Mouse (Mus musculus): Measurements from ENCODE around the gene Scfd2. TPM values are rescaled to one million over a fixed set of nuclear protein-coding genes. Genes with fewer than 3 reads are reported as not detected.

Gene Scfd2
- polyA plus RNA-seq, 1 experiment from 2014 or later, result 15.9 TPM

GRCm38 (mm10) chr5:74366710-74367101 lies 164.9 kb downstream of the Scfd2 start:
- no peaks in the 10 kb centered on the region for H3K9me3 ChIP-seq (ENCODE audit: control insufficient read depth, low read length)
- no peak overlapping the region for H3K9ac ChIP-seq (ENCODE audit: low read length)
- ATAC-seq (ENCODE audit: insufficient number of reproducible peaks, low FRiP score, low TSS enrichment, low read depth) (no peak), DNase-seq (ENCODE audit: low spot score) (no peak)
- no peak overlapping the region for H3K4me2 ChIP-seq (ENCODE audit: low read depth, severe bottlenecking)
- 72% methylated on average over 9 of the region's 9 CpGs for WGBS
- H3K4me1 ChIP-seq (ENCODE audit: control insufficient read depth, insufficient read depth, low read length), result peaks cover 6% of the 10 kb centered on the region; the same call in 1 of the 2 replicates
- H3K27ac ChIP-seq (replicated peaks; ENCODE audit: low read depth, low read length), result no peak overlapping the region
- H3K27me3 ChIP-seq (ENCODE audit: control insufficient read depth, insufficient read depth, low read length), result no peaks in the 10 kb centered on the region
- no peak overlapping the region for H3K4me3 ChIP-seq (ENCODE audit: low read depth, low read length)
- no peaks in the 10 kb centered on the region for H3K36me3 ChIP-seq (ENCODE audit: control insufficient read depth, insufficient read depth, low read length)

DNA sequence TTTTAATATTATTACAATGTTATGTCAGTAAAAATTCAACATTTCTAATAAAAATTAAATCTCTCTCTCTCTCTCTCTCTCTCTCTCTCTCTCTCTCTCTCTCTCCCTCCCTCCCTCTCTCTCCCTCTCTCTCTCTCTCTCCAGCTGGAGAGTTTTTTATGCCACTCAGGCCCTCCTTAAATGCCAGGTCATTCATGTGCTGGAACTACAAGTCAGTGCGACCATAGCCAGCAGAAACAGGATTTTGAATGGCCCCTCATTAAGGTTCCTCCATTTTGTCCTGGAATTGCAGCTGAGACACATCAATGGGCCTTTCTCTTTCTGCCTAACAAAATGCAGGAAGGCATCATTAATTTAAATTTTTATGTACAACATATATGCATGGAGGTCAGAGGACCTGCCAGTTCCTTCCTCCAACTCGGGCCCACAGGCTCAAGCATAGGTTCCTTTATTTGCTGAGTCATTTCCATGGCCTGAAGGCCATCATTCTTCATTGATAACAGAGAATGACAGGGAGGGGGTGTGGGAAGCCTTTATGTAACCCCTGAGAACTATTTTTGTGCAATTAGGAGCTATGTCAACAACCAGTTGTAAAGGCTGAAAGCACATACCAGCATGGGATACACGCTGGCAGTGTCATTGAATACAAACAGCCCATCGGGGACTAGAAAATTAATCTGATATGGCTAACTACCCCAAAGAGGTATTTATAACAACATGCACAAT lies 165.4 kb downstream of the Scfd2 start:
- Histone ChIP-seq H3K9ac (ENCODE audit: low read length) (no peak overlapping the region), H3K4me3 (ENCODE audit: low read depth, low read length) (no peak overlapping the region), H3K4me2 (ENCODE audit: low read depth, severe bottlenecking) (no peak overlapping the region), H3K9me3 (ENCODE audit: control insufficient read depth, low read length) (no peaks in the 10 kb centered on the region), H3K4me1 (ENCODE audit: control insufficient read depth, insufficient read depth, low read length) (peaks cover 6% of the 10 kb centered on the region; the same call in 1 of the 2 replicates), H3K27ac (replicated peaks; ENCODE audit: low read depth, low read length) (no peak overlapping the region), H3K36me3 (ENCODE audit: control insufficient read depth, insufficient read depth, low read length) (no peaks in the 10 kb centered on the region), H3K27me3 (ENCODE audit: control insufficient read depth, insufficient read depth, low read length) (no peaks in the 10 kb centered on the region)
- DNase-seq (ENCODE audit: low spot score) (no peak), ATAC-seq (ENCODE audit: insufficient number of reproducible peaks, low FRiP score, low TSS enrichment, low read depth) (no peak)
- 55% methylated on average over 4 of the region's 4 CpGs for WGBS

GRCm38 (mm10) chr5:74365408-74365807 lies 166.2 kb downstream of the Scfd2 start:
- H3K4me3 ChIP-seq (ENCODE audit: low read depth, low read length), result no peak overlapping the region
- H3K9ac ChIP-seq (ENCODE audit: low read length), result no peak overlapping the region
- 62% methylated on average over 6 of the region's 6 CpGs for WGBS
- peak; percentile 30 for DNase-seq (ENCODE audit: low spot score)
- H3K4me2 ChIP-seq (ENCODE audit: low read depth, severe bottlenecking), result no peak overlapping the region
- no peak for ATAC-seq (ENCODE audit: insufficient number of reproducible peaks, low FRiP score, low TSS enrichment, low read depth)
- H3K36me3 ChIP-seq (ENCODE audit: control insufficient read depth, insufficient read depth, low read length), result no peaks in the 10 kb centered on the region
- H3K27me3 ChIP-seq (ENCODE audit: control insufficient read depth, insufficient read depth, low read length), result no peaks in the 10 kb centered on the region
- H3K4me1 ChIP-seq (ENCODE audit: control insufficient read depth, insufficient read depth, low read length), result peaks cover 6% of the 10 kb centered on the region; the same call in 1 of the 2 replicates
- no peak overlapping the region for H3K27ac ChIP-seq (replicated peaks; ENCODE audit: low read depth, low read length)
- H3K9me3 ChIP-seq (ENCODE audit: control insufficient read depth, low read length), result no peaks in the 10 kb centered on the region

DNA sequence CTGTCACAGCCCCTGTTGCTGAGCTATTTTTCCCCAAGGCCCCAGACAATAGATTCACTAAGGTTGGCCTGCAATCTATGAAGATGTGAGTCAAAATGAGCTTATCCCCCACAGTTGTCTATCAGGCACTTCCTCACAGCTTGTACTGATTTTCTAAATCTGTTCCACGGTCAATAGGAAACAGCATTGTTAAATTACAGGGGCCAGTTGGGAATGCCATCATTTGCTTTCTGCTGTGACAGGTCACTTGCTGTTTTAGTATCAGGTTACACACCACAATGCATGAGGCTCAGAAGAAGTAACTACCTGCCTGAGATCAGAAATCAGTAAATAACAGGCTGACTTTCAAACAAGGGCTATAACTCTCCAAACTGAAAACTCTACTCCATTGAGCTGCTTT lies 168.3 kb downstream of the Scfd2 start:
- H3K36me3 ChIP-seq (ENCODE audit: control insufficient read depth, insufficient read depth, low read length), result no peaks in the 10 kb centered on the region
- DNase-seq (ENCODE audit: low spot score) (no peak), ATAC-seq (ENCODE audit: insufficient number of reproducible peaks, low FRiP score, low TSS enrichment, low read depth) (no peak)
- no peak overlapping the region for H3K4me3 ChIP-seq (ENCODE audit: low read depth, low read length)
- no peak overlapping the region for H3K4me2 ChIP-seq (ENCODE audit: low read depth, severe bottlenecking)
- no peak overlapping the region for H3K27ac ChIP-seq (replicated peaks; ENCODE audit: low read depth, low read length)
- H3K4me1 ChIP-seq (ENCODE audit: control insufficient read depth, insufficient read depth, low read length), result peaks cover 6% of the 10 kb centered on the region; the same call in 1 of the 2 replicates
- 3% methylated on average over 1 of the region's 1 CpGs for WGBS
- H3K27me3 ChIP-seq (ENCODE audit: control insufficient read depth, insufficient read depth, low read length), result no peaks in the 10 kb centered on the region
- H3K9ac ChIP-seq (ENCODE audit: low read length), result no peak overlapping the region
- H3K9me3 ChIP-seq (ENCODE audit: control insufficient read depth, low read length), result no peaks in the 10 kb centered on the region

DNA sequence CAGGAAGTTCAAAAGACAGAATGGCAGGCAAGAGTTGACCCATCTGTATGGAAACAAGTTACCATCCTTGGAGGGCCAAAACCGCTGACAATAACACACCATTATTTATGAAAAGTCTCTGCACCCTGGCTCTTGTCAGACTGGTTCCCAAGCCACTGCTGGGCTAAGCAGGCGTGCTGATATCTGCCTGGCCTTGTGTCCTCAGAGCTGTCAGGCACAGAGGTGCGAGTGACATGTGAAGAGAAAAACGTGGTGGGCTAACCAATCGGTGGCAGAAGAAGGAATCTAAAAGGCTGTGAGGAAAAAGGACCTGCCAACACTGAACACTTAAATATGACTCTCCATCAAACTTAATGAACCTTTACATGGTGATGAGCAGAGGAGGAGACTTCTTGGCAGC lies 170.0 kb downstream of the Scfd2 start:
- peaks cover 6% of the 10 kb centered on the region; the same call in 1 of the 2 replicates for H3K4me1 ChIP-seq (ENCODE audit: control insufficient read depth, insufficient read depth, low read length)
- 35% methylated on average over 5 of the region's 5 CpGs for WGBS
- no peaks in the 10 kb centered on the region for H3K36me3 ChIP-seq (ENCODE audit: control insufficient read depth, insufficient read depth, low read length)
- H3K4me3 ChIP-seq (ENCODE audit: low read depth, low read length), result no peak overlapping the region
- H3K9me3 ChIP-seq (ENCODE audit: control insufficient read depth, low read length), result no peaks in the 10 kb centered on the region
- H3K9ac ChIP-seq (ENCODE audit: low read length), result no peak overlapping the region
- no peak for ATAC-seq (ENCODE audit: insufficient number of reproducible peaks, low FRiP score, low TSS enrichment, low read depth)
- H3K4me2 ChIP-seq (ENCODE audit: low read depth, severe bottlenecking), result no peak overlapping the region
- DNase-seq (ENCODE audit: low spot score), result peak; percentile 47
- H3K27me3 ChIP-seq (ENCODE audit: control insufficient read depth, insufficient read depth, low read length), result no peaks in the 10 kb centered on the region
- no peak overlapping the region for H3K27ac ChIP-seq (replicated peaks; ENCODE audit: low read depth, low read length)

DNA sequence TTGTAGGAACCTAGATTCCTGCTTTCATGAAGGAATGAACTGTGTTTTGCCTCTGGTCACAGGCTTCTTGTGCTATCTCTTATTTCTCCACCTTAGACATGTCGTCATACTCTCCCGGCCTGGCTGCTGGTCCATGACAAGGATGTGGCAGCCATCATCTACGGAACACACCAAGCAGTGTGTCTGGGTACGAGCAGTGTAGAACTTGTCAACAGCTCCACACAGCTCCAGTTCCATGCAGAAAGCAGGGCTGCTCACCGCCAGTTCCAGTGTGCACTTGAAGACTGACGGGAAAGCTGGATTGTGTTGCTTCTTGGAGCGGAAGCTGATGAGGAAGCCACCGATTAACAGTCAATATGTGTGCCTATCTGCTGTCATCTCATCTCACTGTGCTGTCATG lies 173.5 kb downstream of the Scfd2 start:
- Histone ChIP-seq H3K9ac (ENCODE audit: low read length) (no peak overlapping the region), H3K27me3 (ENCODE audit: control insufficient read depth, insufficient read depth, low read length) (no peaks in the 10 kb centered on the region), H3K27ac (replicated peaks; ENCODE audit: low read depth, low read length) (no peak overlapping the region), H3K4me1 (ENCODE audit: control insufficient read depth, insufficient read depth, low read length) (peaks cover under 1% of the 10 kb centered on the region; the same call in 1 of the 2 replicates), H3K9me3 (ENCODE audit: control insufficient read depth, low read length) (no peaks in the 10 kb centered on the region), H3K4me2 (ENCODE audit: low read depth, severe bottlenecking) (no peak overlapping the region), H3K4me3 (ENCODE audit: low read depth, low read length) (no peak overlapping the region), H3K36me3 (ENCODE audit: control insufficient read depth, insufficient read depth, low read length) (no peaks in the 10 kb centered on the region)
- 86% methylated on average over 8 of the region's 8 CpGs for WGBS
- ATAC-seq (ENCODE audit: insufficient number of reproducible peaks, low FRiP score, low TSS enrichment, low read depth) (no peak), DNase-seq (ENCODE audit: low spot score) (no peak)

DNA sequence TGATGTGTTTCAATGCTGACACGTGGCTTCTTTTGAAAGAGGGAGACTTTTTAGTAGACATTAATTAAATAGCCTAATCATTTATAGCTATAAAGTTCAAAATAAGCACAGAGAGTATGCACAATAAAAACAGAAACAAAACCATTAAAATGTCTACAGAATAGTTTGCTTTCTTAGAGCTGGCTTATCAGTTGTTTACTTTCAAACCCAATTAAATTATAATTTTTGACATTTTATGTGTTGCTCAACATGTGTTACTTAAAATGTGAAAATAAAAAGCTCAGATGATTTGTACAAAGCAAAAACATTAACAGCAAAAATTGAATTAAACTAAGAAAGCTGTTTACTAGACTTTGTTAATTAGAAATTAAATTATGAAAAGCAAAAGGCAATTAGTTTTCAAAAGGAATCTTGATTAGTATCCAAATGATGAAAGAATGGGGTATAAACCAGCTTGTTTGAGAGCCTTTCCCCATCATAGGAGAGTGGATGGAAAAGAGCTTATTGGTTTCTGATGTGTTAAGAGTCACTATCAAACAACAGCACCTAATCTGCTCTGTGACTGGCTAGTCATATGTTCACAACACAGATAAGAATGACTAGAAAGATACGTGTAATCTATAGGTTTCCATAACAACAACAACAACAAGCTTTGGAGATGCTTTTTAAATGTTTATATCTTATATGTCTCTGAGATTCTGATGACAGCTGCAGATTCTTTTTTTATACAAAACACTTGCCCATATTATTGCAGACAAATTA lies 176.0 kb downstream of the Scfd2 start:
- Histone ChIP-seq H3K9ac (ENCODE audit: low read length) (no peak overlapping the region), H3K4me3 (ENCODE audit: low read depth, low read length) (no peak overlapping the region), H3K4me2 (ENCODE audit: low read depth, severe bottlenecking) (no peak overlapping the region), H3K27ac (replicated peaks; ENCODE audit: low read depth, low read length) (no peak overlapping the region), H3K36me3 (ENCODE audit: control insufficient read depth, insufficient read depth, low read length) (no peaks in the 10 kb centered on the region), H3K9me3 (ENCODE audit: control insufficient read depth, low read length) (no peaks in the 10 kb centered on the region), H3K4me1 (ENCODE audit: control insufficient read depth, insufficient read depth, low read length) (no peaks in the 10 kb centered on the region), H3K27me3 (ENCODE audit: control insufficient read depth, insufficient read depth, low read length) (no peaks in the 10 kb centered on the region)
- 83% methylated on average over 2 of the region's 2 CpGs for WGBS
- DNase-seq (ENCODE audit: low spot score) (no peak), ATAC-seq (ENCODE audit: insufficient number of reproducible peaks, low FRiP score, low TSS enrichment, low read depth) (no peak)

GRCm38 (mm10) chr5:74350909-74351308 lies 180.7 kb downstream of the Scfd2 start:
- H3K27me3 ChIP-seq (ENCODE audit: control insufficient read depth, insufficient read depth, low read length), result no peaks in the 10 kb centered on the region
- H3K4me2 ChIP-seq (ENCODE audit: low read depth, severe bottlenecking), result no peak overlapping the region
- H3K9ac ChIP-seq (ENCODE audit: low read length), result no peak overlapping the region
- ATAC-seq (ENCODE audit: insufficient number of reproducible peaks, low FRiP score, low TSS enrichment, low read depth) (no peak), DNase-seq (ENCODE audit: low spot score) (no peak)
- H3K36me3 ChIP-seq (ENCODE audit: control insufficient read depth, insufficient read depth, low read length), result no peaks in the 10 kb centered on the region
- H3K9me3 ChIP-seq (ENCODE audit: control insufficient read depth, low read length), result no peaks in the 10 kb centered on the region
- no peak overlapping the region for H3K27ac ChIP-seq (replicated peaks; ENCODE audit: low read depth, low read length)
- no peaks in the 10 kb centered on the region for H3K4me1 ChIP-seq (ENCODE audit: control insufficient read depth, insufficient read depth, low read length)
- H3K4me3 ChIP-seq (ENCODE audit: low read depth, low read length), result no peak overlapping the region
- 80% methylated on average over 4 of the region's 4 CpGs for WGBS
